Mouse (Mus musculus): ENCODE results near the gene Hydin. TPM values are rescaled to one million over a fixed set of nuclear protein-coding genes. Genes with fewer than 3 reads are reported as not detected.

The Hydin gene
- polyA plus RNA-seq, 1 experiment from 2014 or later = 0.21 TPM

DNA sequence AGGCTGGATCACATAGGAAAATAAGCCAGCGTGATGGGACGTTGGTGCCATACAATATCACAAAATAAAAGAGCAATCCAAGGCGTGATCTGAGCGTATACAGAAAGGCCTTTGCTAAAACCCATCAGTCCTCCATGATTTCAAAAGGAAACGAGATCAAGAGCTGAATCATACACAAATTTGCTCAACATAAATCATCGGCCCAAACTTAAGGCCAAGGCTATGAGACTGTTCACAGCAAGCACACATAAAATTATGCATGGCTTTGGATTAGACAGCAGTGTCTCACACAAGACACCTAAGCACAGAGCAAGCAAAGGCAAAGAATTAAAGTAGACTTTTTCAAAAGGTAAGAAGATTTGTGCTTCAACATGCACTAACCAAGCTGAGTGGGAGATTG lies 133.8 kb downstream of the Hydin start:
- no peak for ATAC-seq (ENCODE audit: extremely low read depth, insufficient number of reproducible peaks, low FRiP score, low TSS enrichment)
- no peaks in the 10 kb centered on the region for H3K4me1 ChIP-seq
- no peaks in the 10 kb centered on the region for H3K9me3 ChIP-seq
- no peaks in the 10 kb centered on the region for H3K36me3 ChIP-seq
- H3K4me2 ChIP-seq = no peak overlapping the region
- H3K27me3 ChIP-seq (replicated peaks) = no peaks in the 10 kb centered on the region
- no peak overlapping the region for H3K27ac ChIP-seq (replicated peaks)
- no peak overlapping the region for H3K9ac ChIP-seq
- no peak overlapping the region for H3K4me3 ChIP-seq
- WGBS = 77% methylated on average over 6 of the region's 6 CpGs

DNA sequence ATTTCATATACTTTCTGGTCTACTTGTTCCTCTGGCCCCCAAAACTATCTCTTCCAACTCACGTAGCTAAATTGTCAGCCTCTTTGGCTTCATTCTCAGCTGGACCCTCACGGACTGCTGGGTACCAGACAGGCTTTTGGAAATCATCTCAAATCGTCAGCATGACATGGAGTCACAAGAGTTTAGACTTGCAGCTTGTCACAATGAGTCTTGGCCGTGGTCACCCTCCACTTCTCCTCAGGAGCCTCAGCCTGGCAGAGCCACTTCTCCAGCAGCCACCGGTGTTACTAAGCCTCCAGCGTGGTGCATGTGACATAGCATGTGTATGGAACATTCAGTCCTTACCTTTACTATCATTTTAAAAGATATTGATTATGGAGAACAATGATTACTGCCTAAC lies 135.5 kb downstream of the Hydin start:
- WGBS = 72% methylated on average over 6 of the region's 6 CpGs
- Histone ChIP-seq H3K9ac (no peak overlapping the region), H3K27ac (replicated peaks) (no peak overlapping the region), H3K4me2 (no peak overlapping the region), H3K4me1 (no peaks in the 10 kb centered on the region), H3K9me3 (no peaks in the 10 kb centered on the region), H3K4me3 (no peak overlapping the region), H3K27me3 (replicated peaks) (no peaks in the 10 kb centered on the region), H3K36me3 (no peaks in the 10 kb centered on the region)
- no peak for ATAC-seq (ENCODE audit: extremely low read depth, insufficient number of reproducible peaks, low FRiP score, low TSS enrichment)

DNA sequence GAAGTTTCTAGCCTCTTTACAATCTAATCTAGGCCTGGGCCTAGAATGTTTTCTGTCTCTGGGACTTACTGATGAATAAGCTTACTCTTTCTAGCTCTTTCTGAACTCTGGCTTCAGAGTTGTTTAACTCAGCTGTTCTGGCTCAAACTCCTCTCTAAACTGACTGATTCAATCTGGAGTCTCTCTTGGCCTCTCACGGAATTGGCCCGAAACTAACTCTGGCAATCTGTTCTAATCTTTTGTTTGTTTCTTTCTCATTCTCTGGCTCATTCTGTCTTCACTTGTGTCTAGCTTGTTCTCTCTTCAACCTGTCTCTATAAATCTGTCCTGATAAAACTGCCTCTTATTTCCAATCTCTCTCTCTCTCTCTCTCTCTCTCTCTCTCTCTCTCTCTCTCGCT lies 137.7 kb downstream of the Hydin start:
- H3K9me3 ChIP-seq = no peaks in the 10 kb centered on the region
- H3K36me3 ChIP-seq = no peaks in the 10 kb centered on the region
- 79% methylated on average over 3 of the region's 3 CpGs for WGBS
- H3K4me2 ChIP-seq = no peak overlapping the region
- no peaks in the 10 kb centered on the region for H3K4me1 ChIP-seq
- H3K9ac ChIP-seq = no peak overlapping the region
- no peak for ATAC-seq (ENCODE audit: extremely low read depth, insufficient number of reproducible peaks, low FRiP score, low TSS enrichment)
- H3K27ac ChIP-seq (replicated peaks) = no peak overlapping the region
- H3K27me3 ChIP-seq (replicated peaks) = no peaks in the 10 kb centered on the region
- H3K4me3 ChIP-seq = no peak overlapping the region

DNA sequence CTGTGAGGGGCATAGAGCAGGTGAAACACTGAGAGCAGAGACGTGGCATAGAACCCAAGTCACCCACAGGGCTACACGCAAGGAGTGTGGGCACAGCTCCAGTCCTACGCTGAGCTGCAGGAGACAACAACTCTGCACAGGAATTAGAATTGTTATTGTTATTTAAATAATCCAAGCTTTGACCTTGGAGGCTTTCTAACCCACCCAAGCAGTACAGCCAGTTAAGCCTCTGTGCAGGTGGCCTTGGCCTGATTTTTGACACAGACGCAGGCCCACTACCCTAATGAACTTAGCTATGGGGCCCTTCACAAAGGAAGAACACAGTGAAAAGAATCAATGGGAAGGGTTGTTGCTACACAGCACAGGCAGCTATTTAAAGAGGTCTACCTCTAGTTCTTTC lies 148.3 kb downstream of the Hydin start:
- Histone ChIP-seq H3K4me1 (peaks cover 8% of the 10 kb centered on the region), H3K27ac (replicated peaks) (no peak overlapping the region), H3K4me2 (no peak overlapping the region), H3K4me3 (no peak overlapping the region), H3K9me3 (no peaks in the 10 kb centered on the region), H3K27me3 (replicated peaks) (no peaks in the 10 kb centered on the region), H3K36me3 (no peaks in the 10 kb centered on the region), H3K9ac (no peak overlapping the region)
- WGBS = 79% methylated on average over 4 of the region's 4 CpGs
- no peak for ATAC-seq (ENCODE audit: extremely low read depth, insufficient number of reproducible peaks, low FRiP score, low TSS enrichment)

DNA sequence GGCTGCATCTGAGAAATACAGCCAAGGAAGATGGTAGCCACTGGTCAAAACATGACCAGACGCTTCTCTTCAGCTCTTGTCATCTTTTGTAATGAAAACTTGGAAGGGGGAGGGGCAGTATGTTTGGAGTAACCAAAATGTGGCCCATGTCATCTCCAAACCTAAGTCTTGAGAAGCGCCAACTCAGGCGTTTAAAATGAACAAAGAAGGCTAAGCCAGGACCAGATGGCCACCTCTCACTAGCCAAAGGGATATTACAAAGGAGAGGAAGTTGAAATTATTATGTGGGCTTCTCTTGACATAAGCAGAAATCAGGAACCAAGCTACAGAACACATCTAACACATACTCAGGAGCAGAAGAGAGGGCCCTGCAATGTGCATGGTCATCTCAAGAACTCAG lies 150.2 kb downstream of the Hydin start:
- H3K9me3 ChIP-seq = no peaks in the 10 kb centered on the region
- WGBS = 72% methylated on average over 3 of the region's 3 CpGs
- H3K36me3 ChIP-seq = no peaks in the 10 kb centered on the region
- H3K27me3 ChIP-seq (replicated peaks) = no peaks in the 10 kb centered on the region
- H3K4me1 ChIP-seq = peaks cover 8% of the 10 kb centered on the region
- no peak overlapping the region for H3K4me2 ChIP-seq
- no peak for ATAC-seq (ENCODE audit: extremely low read depth, insufficient number of reproducible peaks, low FRiP score, low TSS enrichment)
- H3K4me3 ChIP-seq = no peak overlapping the region
- no peak overlapping the region for H3K9ac ChIP-seq
- no peak overlapping the region for H3K27ac ChIP-seq (replicated peaks)

DNA sequence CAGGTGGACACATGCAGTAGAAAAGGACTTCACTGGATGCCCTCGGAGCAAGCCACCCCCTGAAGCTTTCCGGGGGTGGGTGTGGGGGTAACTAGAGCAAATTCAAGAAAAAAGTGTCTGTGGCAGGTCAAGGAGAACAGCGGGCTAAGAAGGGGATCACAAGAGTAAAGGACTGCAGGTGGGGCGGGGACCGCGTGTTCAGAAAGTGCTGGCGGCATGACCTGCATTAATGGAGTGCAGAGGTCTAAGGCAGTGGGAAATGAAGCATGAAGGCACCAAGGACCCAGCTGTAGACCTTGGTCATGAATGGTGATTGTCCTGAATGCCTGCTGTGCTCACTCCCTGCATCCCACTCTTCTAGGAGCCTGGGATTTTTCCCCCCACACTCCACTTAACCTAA lies 151.0 kb downstream of the Hydin start:
- Histone ChIP-seq H3K36me3 (no peaks in the 10 kb centered on the region), H3K9me3 (no peaks in the 10 kb centered on the region), H3K4me3 (no peak overlapping the region), H3K27ac (replicated peaks) (no peak overlapping the region), H3K4me2 (no peak overlapping the region), H3K4me1 (peaks cover 8% of the 10 kb centered on the region), H3K27me3 (replicated peaks) (no peaks in the 10 kb centered on the region), H3K9ac (no peak overlapping the region)
- ATAC-seq (ENCODE audit: extremely low read depth, insufficient number of reproducible peaks, low FRiP score, low TSS enrichment) = no peak
- 88% methylated on average over 7 of the region's 7 CpGs for WGBS

DNA sequence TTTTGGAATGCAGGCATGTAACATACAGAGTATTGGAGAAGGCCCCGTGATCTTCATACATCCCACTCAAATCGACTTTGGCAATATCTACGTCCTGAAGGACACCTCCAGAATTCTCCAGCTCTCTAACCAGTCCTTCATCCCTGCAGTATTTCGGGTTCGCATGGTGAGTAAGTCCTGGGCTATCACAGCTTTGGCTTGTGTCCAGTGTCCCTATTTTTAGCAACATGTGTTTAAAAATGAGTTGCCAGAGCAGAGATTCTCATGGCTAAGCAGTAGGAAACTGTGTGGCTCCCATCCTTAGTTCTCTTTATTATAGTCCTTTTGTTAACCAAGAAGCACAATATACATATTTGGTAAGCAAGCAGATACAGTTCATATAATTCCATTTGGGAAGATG lies 152.9 kb downstream of the Hydin start:
- 34% methylated on average over 5 of the region's 5 CpGs for WGBS
- Histone ChIP-seq H3K9ac (no peak overlapping the region), H3K4me1 (peaks cover 8% of the 10 kb centered on the region), H3K4me3 (no peak overlapping the region), H3K9me3 (no peaks in the 10 kb centered on the region), H3K4me2 (no peak overlapping the region), H3K36me3 (no peaks in the 10 kb centered on the region), H3K27ac (replicated peaks) (no peak overlapping the region), H3K27me3 (replicated peaks) (no peaks in the 10 kb centered on the region)
- no peak for ATAC-seq (ENCODE audit: extremely low read depth, insufficient number of reproducible peaks, low FRiP score, low TSS enrichment)

DNA sequence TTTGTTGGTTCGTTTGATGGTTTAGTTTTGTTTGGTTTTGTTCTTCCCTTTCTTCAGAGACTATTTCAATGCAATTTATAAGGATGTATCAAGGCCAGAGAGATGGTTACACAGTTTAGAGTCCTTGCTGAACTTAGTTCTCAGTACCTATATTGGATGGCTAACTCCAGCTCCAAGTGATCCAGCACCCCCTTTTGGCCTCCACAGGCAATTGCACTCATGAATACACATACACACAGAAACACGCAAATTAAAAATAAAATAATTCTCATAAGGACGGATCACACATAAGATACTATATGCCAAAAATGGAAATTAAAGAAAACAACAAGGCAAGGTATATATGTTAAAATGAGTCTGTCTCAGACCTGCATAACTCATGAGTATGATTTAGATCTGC lies 153.4 kb downstream of the Hydin start:
- 80% methylated on average over 3 of the region's 3 CpGs for WGBS
- ATAC-seq (ENCODE audit: extremely low read depth, insufficient number of reproducible peaks, low FRiP score, low TSS enrichment) = no peak
- H3K27ac ChIP-seq (replicated peaks) = no peak overlapping the region
- no peaks in the 10 kb centered on the region for H3K27me3 ChIP-seq (replicated peaks)
- peaks cover 8% of the 10 kb centered on the region for H3K4me1 ChIP-seq
- H3K9ac ChIP-seq = no peak overlapping the region
- no peaks in the 10 kb centered on the region for H3K36me3 ChIP-seq
- H3K9me3 ChIP-seq = no peaks in the 10 kb centered on the region
- H3K4me3 ChIP-seq = no peak overlapping the region
- no peak overlapping the region for H3K4me2 ChIP-seq

DNA sequence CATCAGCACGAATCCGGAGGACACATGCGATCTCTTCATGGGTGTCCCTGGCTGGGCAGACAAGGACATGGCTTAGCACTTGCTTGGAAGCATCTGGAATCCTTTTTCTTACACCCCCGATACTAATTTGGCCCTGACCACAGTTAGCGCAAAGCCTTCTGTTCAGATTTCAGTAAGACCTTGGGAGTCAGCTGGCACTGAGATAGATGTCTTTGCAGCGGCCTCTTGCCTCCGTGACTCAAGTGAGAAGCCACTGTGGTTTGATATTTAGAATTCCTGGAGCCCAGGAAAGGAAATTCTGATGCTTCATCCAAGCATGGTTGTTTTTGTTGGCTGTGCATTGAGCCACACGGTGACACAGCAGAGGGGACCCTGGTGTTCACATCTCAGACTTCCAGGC lies 157.4 kb downstream of the Hydin start:
- no peak for ATAC-seq (ENCODE audit: extremely low read depth, insufficient number of reproducible peaks, low FRiP score, low TSS enrichment)
- Histone ChIP-seq H3K4me3 (no peak overlapping the region), H3K9ac (no peak overlapping the region), H3K4me2 (no peak overlapping the region), H3K27me3 (replicated peaks) (no peaks in the 10 kb centered on the region), H3K9me3 (no peaks in the 10 kb centered on the region), H3K36me3 (no peaks in the 10 kb centered on the region), H3K4me1 (peaks cover 8% of the 10 kb centered on the region), H3K27ac (replicated peaks) (no peak overlapping the region)
- WGBS = 74% methylated on average over 8 of the region's 8 CpGs

DNA sequence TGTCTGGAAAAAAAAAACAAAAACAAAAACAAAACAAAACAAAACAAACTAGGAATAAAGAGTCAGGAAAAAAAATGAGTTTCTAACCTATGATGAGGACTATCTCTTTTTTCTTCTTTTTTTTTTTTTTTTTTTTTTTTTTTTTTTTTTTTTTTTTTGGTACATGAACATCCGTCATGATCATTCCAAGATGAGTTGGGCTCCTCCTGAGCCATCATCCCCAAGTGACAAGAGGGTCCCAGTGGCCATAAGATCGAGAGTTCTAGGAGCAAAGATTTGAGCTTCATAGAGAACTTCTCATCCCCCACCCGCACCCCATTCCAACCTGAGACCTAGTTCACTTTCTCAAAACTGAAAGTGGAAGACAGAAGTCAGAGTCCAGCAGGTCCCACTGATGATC lies 164.6 kb downstream of the Hydin start:
- no peak for ATAC-seq (ENCODE audit: extremely low read depth, insufficient number of reproducible peaks, low FRiP score, low TSS enrichment)
- 78% methylated on average over 3 of the region's 3 CpGs for WGBS

DNA sequence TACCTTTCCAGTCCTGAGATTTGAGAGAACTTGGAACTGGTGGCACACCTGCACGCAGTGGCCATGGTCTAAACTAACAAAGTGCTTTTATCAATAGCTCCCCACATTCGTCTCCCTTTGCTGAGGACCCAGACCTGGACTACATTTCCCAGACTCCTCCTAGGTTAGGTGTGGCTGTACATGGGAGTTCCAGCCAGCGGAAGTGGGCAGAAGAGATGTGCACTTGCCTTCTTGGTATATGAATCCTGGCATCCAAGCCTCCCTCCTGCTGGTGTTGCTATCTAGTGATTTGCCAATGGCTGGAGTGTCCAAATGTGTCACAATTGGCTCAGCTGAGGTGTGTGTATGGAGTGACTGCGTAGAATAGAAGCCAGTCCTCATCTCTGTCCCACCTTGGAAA lies 173.8 kb downstream of the Hydin start:
- no peak overlapping the region for H3K9ac ChIP-seq

More for the DNA sequence above, 164.6 kb downstream of the Hydin start:
- H3K9me3 ChIP-seq = no peaks in the 10 kb centered on the region
- no peak overlapping the region for H3K4me2 ChIP-seq
- no peaks in the 10 kb centered on the region for H3K27me3 ChIP-seq (replicated peaks)
- H3K9ac ChIP-seq = no peak overlapping the region
- no peaks in the 10 kb centered on the region for H3K4me1 ChIP-seq
- H3K4me3 ChIP-seq = no peak overlapping the region
- H3K27ac ChIP-seq (replicated peaks) = no peak overlapping the region
- H3K36me3 ChIP-seq = no peaks in the 10 kb centered on the region

DNA sequence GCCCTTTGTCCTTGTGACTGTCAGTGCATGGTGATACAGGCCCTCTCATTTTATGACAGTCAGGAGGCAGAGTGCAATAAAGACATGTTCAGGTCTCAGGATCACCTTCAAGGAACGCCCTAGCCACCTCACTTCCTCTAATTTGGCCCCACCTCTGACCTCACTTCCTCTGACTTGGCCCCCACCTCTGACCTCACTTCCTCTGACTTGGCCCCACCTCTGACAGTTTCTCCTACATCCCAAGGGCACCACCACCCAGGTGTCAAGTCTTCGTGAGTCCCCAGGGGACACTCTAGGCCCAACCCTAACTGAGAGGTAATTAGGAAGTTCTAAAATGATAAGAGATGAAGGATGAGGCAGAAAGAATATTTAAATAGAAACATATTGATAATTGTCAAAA lies 177.5 kb downstream of the Hydin start:
- H3K36me3 ChIP-seq = no peaks in the 10 kb centered on the region
- no peak overlapping the region for H3K4me3 ChIP-seq
- no peak overlapping the region for H3K9ac ChIP-seq
- H3K27ac ChIP-seq (replicated peaks) = no peak overlapping the region
- no peaks in the 10 kb centered on the region for H3K9me3 ChIP-seq
- no peak overlapping the region for H3K4me2 ChIP-seq
- no peaks in the 10 kb centered on the region for H3K27me3 ChIP-seq (replicated peaks)
- ATAC-seq (ENCODE audit: extremely low read depth, insufficient number of reproducible peaks, low FRiP score, low TSS enrichment) = no peak
- 74% methylated on average over 2 of the region's 2 CpGs for WGBS
- no peaks in the 10 kb centered on the region for H3K4me1 ChIP-seq

More for the DNA sequence above, 173.8 kb downstream of the Hydin start:
- Histone ChIP-seq H3K4me3 (no peak overlapping the region), H3K36me3 (no peaks in the 10 kb centered on the region), H3K4me1 (no peaks in the 10 kb centered on the region), H3K27me3 (replicated peaks) (no peaks in the 10 kb centered on the region), H3K9me3 (no peaks in the 10 kb centered on the region), H3K4me2 (no peak overlapping the region), H3K27ac (replicated peaks) (no peak overlapping the region)
- WGBS = 72% methylated on average over 4 of the region's 4 CpGs
- no peak for ATAC-seq (ENCODE audit: extremely low read depth, insufficient number of reproducible peaks, low FRiP score, low TSS enrichment)

DNA sequence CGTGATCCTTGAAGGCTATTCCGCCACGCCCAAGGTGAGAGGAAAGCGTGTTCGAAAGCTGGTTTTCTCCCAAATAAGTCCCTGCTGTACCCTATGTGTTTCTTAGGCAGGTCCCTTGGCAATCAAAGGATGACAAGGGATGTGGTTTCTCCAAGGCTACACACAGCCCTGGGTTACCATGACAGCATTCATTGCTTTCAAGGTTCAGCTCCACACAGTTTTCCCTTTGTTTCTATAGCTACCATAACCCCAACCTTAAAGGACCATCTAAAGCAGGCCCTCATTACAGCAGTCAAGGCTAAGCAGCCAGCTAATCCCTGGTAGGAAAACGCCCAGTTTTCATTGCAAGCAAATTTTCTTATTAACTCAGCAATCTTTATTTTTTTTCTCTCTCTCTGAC lies 183.7 kb downstream of the Hydin start:
- 83% methylated on average over 6 of the region's 6 CpGs for WGBS
- Histone ChIP-seq H3K27ac (replicated peaks) (no peak overlapping the region), H3K36me3 (no peaks in the 10 kb centered on the region), H3K4me3 (no peak overlapping the region), H3K4me1 (no peaks in the 10 kb centered on the region), H3K9me3 (no peaks in the 10 kb centered on the region), H3K27me3 (replicated peaks) (no peaks in the 10 kb centered on the region), H3K9ac (no peak overlapping the region), H3K4me2 (no peak overlapping the region)
- no peak for ATAC-seq (ENCODE audit: extremely low read depth, insufficient number of reproducible peaks, low FRiP score, low TSS enrichment)

Data from heart, embryonic 13.5 days (tissue).